Comparison of ENCODE assay signal across 9 mouse cellular contexts in genomic region chr8:124859466-124859865, GRCm38 (mm10). TPM values are rescaled to one million over a fixed set of nuclear protein-coding genes. Genes with fewer than 3 reads are reported as not detected.
DNase-seq lines count a peak whose midpoint lies in the region; ATAC-seq and TF ChIP-seq lines count a peak whose summit lies in the region.
"Had no signal": no experiment of that assay in that cellular context is flagged by ENCODE, and none has a peak within 500 bp of the region (broad histone marks: within the 10 kb centered on the region; RNA-seq: fewer than 3 reads in every experiment).

No protein-coding gene starts in this region.

- TF ChIP-seq POLR2A in brain, embryonic 14.5 days (IDR thresholded peaks at IDR 0.05; ENCODE audit: borderline replicate concordance, extremely low read depth, insufficient read depth, insufficient read length, poor library complexity, severe bottlenecking) = no peak

- no peak for DNase-seq in hindbrain, postnatal 0 days (ENCODE audit: low spot score)
- DNase-seq in hindbrain, embryonic 11.5 days (ENCODE audit: low spot score) = no peak
- peak; percentile 36 for DNase-seq in ES-E14 (ENCODE audit: low read depth, low spot score)
- DNase-seq in brain, embryonic 14.5 days (ENCODE audit: low read depth) = no peak
- no peak for DNase-seq in left cerebral cortex, postnatal 10 days (ENCODE audit: extremely low spot score in 1 of 2, low spot score in 2 of 2)
- no peak for DNase-seq in forebrain, embryonic 10.5 days (ENCODE audit: extremely low spot score, low spot score)
- no peak for DNase-seq in urinary bladder, postnatal 4 days (ENCODE audit: low spot score in 2 of 2)

- H3K4me2 ChIP-seq in hindbrain, postnatal 0 days (ENCODE audit: low read depth, low read length) = no peak overlapping the region
- no peak overlapping the region for H3K4me2 ChIP-seq in hindbrain, embryonic 11.5 days (replicated peaks; ENCODE audit: low read depth, low read length)

- no peaks in the 10 kb centered on the region for H3K27me3 ChIP-seq in hindbrain, postnatal 0 days (ENCODE audit: insufficient read depth, low read length)
- H3K27me3 ChIP-seq in hindbrain, embryonic 11.5 days (ENCODE audit: control insufficient read depth, insufficient read depth, low read length) = no peaks in the 10 kb centered on the region
- no peaks in the 10 kb centered on the region for H3K27me3 ChIP-seq in forebrain, embryonic 10.5 days (ENCODE audit: poor library complexity, severe bottlenecking)
- H3K27me3 ChIP-seq: megakaryocyte, embryonic 14.5 days had no signal

- no peak for ATAC-seq in hindbrain, postnatal 0 days
- no peak for ATAC-seq in hindbrain, embryonic 11.5 days (ENCODE audit: low FRiP score)
- ATAC-seq in megakaryocyte-erythroid progenitor cell, adult 5-6 weeks (replicated peaks; ENCODE audit: low FRiP score, low TSS enrichment, poor library complexity, severe bottlenecking) = 0 out of 2 replicates have a peak, but pooled peaks have one; percentile 44

- peaks cover 37% of the 10 kb centered on the region for H3K36me3 ChIP-seq in hindbrain, postnatal 0 days (ENCODE audit: insufficient read depth, low read length)
- H3K36me3 ChIP-seq in hindbrain, embryonic 11.5 days (ENCODE audit: control insufficient read depth, insufficient read depth, low read length) = peaks cover 18% of the 10 kb centered on the region; the same call in 1 of the 2 replicates
- peaks cover 30% of the 10 kb centered on the region for H3K36me3 ChIP-seq in ES-E14 (ENCODE audit: control insufficient read depth, insufficient read depth, low read length, poor library complexity, severe bottlenecking)
- peaks cover 70% of the 10 kb centered on the region for H3K36me3 ChIP-seq in forebrain, embryonic 10.5 days (replicated peaks)

- H3K4me3 ChIP-seq in hindbrain, postnatal 0 days (ENCODE audit: low read length) = no peak overlapping the region
- H3K4me3 ChIP-seq in hindbrain, embryonic 11.5 days (ENCODE audit: low read depth, low read length) = no peak overlapping the region
- no peak overlapping the region for H3K4me3 ChIP-seq in ES-E14 (ENCODE audit: insufficient read depth in 1 of 2, low read depth in 1 of 2, low read length in 2 of 2, poor library complexity in 1 of 2, severe bottlenecking in 1 of 2)
- no peak overlapping the region for H3K4me3 ChIP-seq in forebrain, embryonic 10.5 days

- peak; percentile 39 for TF ChIP-seq CTCF in hindbrain, postnatal 0 days (IDR thresholded peaks at IDR 0.05; ENCODE audit: low read depth)
- peak; percentile 36; the same call in 1 of the 2 replicates for TF ChIP-seq CTCF in brain, embryonic 14.5 days (IDR thresholded peaks at IDR 0.05; ENCODE audit: borderline replicate concordance, extremely low read depth, insufficient read depth, insufficient read length)

- H3K27ac ChIP-seq in hindbrain, postnatal 0 days = no peak overlapping the region
- H3K27ac ChIP-seq in hindbrain, embryonic 11.5 days (ENCODE audit: low read depth, low read length) = no peak overlapping the region
- no peak overlapping the region for H3K27ac ChIP-seq in ES-E14 (ENCODE audit: insufficient read depth, low read depth, low read length, poor library complexity, severe bottlenecking)
- H3K27ac ChIP-seq in forebrain, embryonic 10.5 days = no peak overlapping the region

- no peak overlapping the region for H3K9ac ChIP-seq in hindbrain, postnatal 0 days (replicated peaks; ENCODE audit: low read length)
- H3K9ac ChIP-seq in hindbrain, embryonic 11.5 days (ENCODE audit: low read depth, low read length) = no peak overlapping the region
- H3K9ac ChIP-seq in ES-E14 (ENCODE audit: insufficient read depth, low read depth, low read length, poor library complexity, severe bottlenecking) = no peak overlapping the region

- intact Hi-C loops in left cerebral cortex, postnatal 10 days (cut with DNase I) = no loop called here

- H3K9me3 ChIP-seq in hindbrain, postnatal 0 days (ENCODE audit: low read length) = 0 out of 2 replicates have a peak, but pooled peaks cover 3% of the 10 kb centered on the region
- no peaks in the 10 kb centered on the region for H3K9me3 ChIP-seq in hindbrain, embryonic 11.5 days (ENCODE audit: control insufficient read depth, low read length)
- H3K9me3 ChIP-seq in ES-E14 (ENCODE audit: control insufficient read depth, insufficient read depth, low read depth, low read length) = no peaks in the 10 kb centered on the region
- H3K9me3 ChIP-seq in forebrain, embryonic 10.5 days = peaks cover 21% of the 10 kb centered on the region

- in situ Hi-C loops in ES-E14 (cut with MboI; ENCODE audit: low sequenced_read_pairs in 2 of 2, unreplicated experiment in 2 of 2) = no loop called here

- peaks cover 4% of the 10 kb centered on the region; the same call in 1 of the 2 replicates for H3K4me1 ChIP-seq in hindbrain, postnatal 0 days (ENCODE audit: insufficient read depth, low read length)
- H3K4me1 ChIP-seq in hindbrain, embryonic 11.5 days (replicated peaks; ENCODE audit: control insufficient read depth, insufficient read depth, low read length) = 0 out of 2 replicates have a peak, but pooled peaks cover 3% of the 10 kb centered on the region
- peaks cover 0 to 5% of the 10 kb centered on the region in 2 experiments; a peak in 1 of 4 replicates for H3K4me1 ChIP-seq in ES-E14 (ENCODE audit: control insufficient read depth in 2 of 2, insufficient read depth in 2 of 2, low read length in 2 of 2, poor library complexity in 1 of 2)
- peaks cover 19% of the 10 kb centered on the region for H3K4me1 ChIP-seq in forebrain, embryonic 10.5 days

TF ChIP-seq in ES-E14, 5 proteins besides CTCF, POLR2A, EP300 and RAD21:
- no peak for TF ChIP-seq CHD2 (IDR thresholded peaks at IDR 0.05; ENCODE audit: low read depth, low read length)
- no peak for TF ChIP-seq HCFC1 (IDR thresholded peaks at IDR 0.05; ENCODE audit: borderline replicate concordance, insufficient read depth, low read length)
- no peak for TF ChIP-seq ZC3H11A (IDR thresholded peaks at IDR 0.05; ENCODE audit: borderline replicate concordance, low read depth, low read length)
- TF ChIP-seq MAFK (IDR thresholded peaks at IDR 0.05; ENCODE audit: insufficient read depth, low read depth, low read length) = no peak
- TF ChIP-seq ZNF384 (IDR thresholded peaks at IDR 0.05; ENCODE audit: low read depth, low read length) = no peak
TF ChIP-seq in ES-E14: peak in this region for 0.

RNA-seq across cellular contexts. Expression of gene Gnpat, which starts 3.4 kb away (rescaled TPM):
- 40.0 and 47.2 TPM in 2 replicates for total RNA-seq in hindbrain, postnatal 0 days (2014; rRNA removed)
- 53.5 and 55.8 TPM in 2 replicates for polyA plus RNA-seq in hindbrain, postnatal 0 days (2015; fragmentation: Nextera tagmentation; extraction: Ambion mirVana)
- 110 and 115 TPM in 2 replicates for polyA plus RNA-seq in hindbrain, embryonic 11.5 days (2014; fragmentation: Nextera tagmentation; extraction: Ambion mirVana)
- total RNA-seq in ES-E14 (2012; rRNA removed) = 102 and 136 TPM in 2 replicates
- polyA plus RNA-seq in brain, embryonic 14.5 days (2012; rRNA removed) = 81.7 and 84.6 TPM in 2 replicates
- 96.0 and 98.2 TPM in 2 replicates for total RNA-seq in megakaryocyte-erythroid progenitor cell, adult 5-6 weeks (2014; fragmentation: Nextera tagmentation)
- total RNA-seq in megakaryocyte-erythroid progenitor cell, adult 5-6 weeks (2017) = 51.5 and 55.6 TPM in 2 replicates
- total RNA-seq in left cerebral cortex, postnatal 10 days (2021) = 10 to 100 TPM; 56.6 to 61.4 TPM
- 156 and 157 TPM in 2 replicates for polyA plus RNA-seq in forebrain, embryonic 10.5 days (2016; fragmentation: Nextera tagmentation; extraction: Ambion mirVana)

RNA-seq across cellular contexts. Expression of gene 2810004N23Rik, which starts 3.5 kb away (rescaled TPM):
- 22.8 and 26.6 TPM in 2 replicates for total RNA-seq in hindbrain, postnatal 0 days (2014; rRNA removed)
- 21.4 and 21.8 TPM in 2 replicates for polyA plus RNA-seq in hindbrain, postnatal 0 days (2015; fragmentation: Nextera tagmentation; extraction: Ambion mirVana)
- polyA plus RNA-seq in hindbrain, embryonic 11.5 days (2014; fragmentation: Nextera tagmentation; extraction: Ambion mirVana) = 38.8 and 41.6 TPM in 2 replicates
- 71.5 and 83.6 TPM in 2 replicates for total RNA-seq in ES-E14 (2012; rRNA removed)
- polyA plus RNA-seq in brain, embryonic 14.5 days (2012; rRNA removed) = 22.6 and 23.7 TPM in 2 replicates
- total RNA-seq in megakaryocyte-erythroid progenitor cell, adult 5-6 weeks (2014; fragmentation: Nextera tagmentation) = 55.2 and 62.5 TPM in 2 replicates
- 88.0 and 94.9 TPM in 2 replicates for total RNA-seq in megakaryocyte-erythroid progenitor cell, adult 5-6 weeks (2017)
- total RNA-seq in left cerebral cortex, postnatal 10 days (2021) = 10 to 100 TPM; 21.3 to 21.9 TPM
- polyA plus RNA-seq in forebrain, embryonic 10.5 days (2016; fragmentation: Nextera tagmentation; extraction: Ambion mirVana) = 81.0 and 83.7 TPM in 2 replicates

RNA-seq across cellular contexts. Expression of gene Exoc8, which starts 38.0 kb away (rescaled TPM):
- 28.3 and 36.8 TPM in 2 replicates for total RNA-seq in hindbrain, postnatal 0 days (2014; rRNA removed)
- polyA plus RNA-seq in hindbrain, postnatal 0 days (2015; fragmentation: Nextera tagmentation; extraction: Ambion mirVana) = 10.8 and 10.9 TPM in 2 replicates
- polyA plus RNA-seq in hindbrain, embryonic 11.5 days (2014; fragmentation: Nextera tagmentation; extraction: Ambion mirVana) = 6.7 and 8.7 TPM in 2 replicates
- total RNA-seq in ES-E14 (2012; rRNA removed) = 12.8 and 16.8 TPM in 2 replicates
- polyA plus RNA-seq in brain, embryonic 14.5 days (2012; rRNA removed) = 10.3 and 15.2 TPM in 2 replicates
- 10.5 and 12.0 TPM in 2 replicates for total RNA-seq in megakaryocyte-erythroid progenitor cell, adult 5-6 weeks (2014; fragmentation: Nextera tagmentation)
- total RNA-seq in megakaryocyte-erythroid progenitor cell, adult 5-6 weeks (2017) = 11.8 and 14.8 TPM in 2 replicates
- total RNA-seq in left cerebral cortex, postnatal 10 days (2021) = 10 to 100 TPM; 35.7 to 37.0 TPM
- polyA plus RNA-seq in forebrain, embryonic 10.5 days (2016; fragmentation: Nextera tagmentation; extraction: Ambion mirVana) = 8.3 and 8.5 TPM in 2 replicates

RNA-seq across cellular contexts. Expression of gene Sprtn, which starts 38.2 kb away (rescaled TPM):
- 10.6 and 11.6 TPM in 2 replicates for total RNA-seq in hindbrain, postnatal 0 days (2014; rRNA removed)
- 5.8 and 6.0 TPM in 2 replicates for polyA plus RNA-seq in hindbrain, postnatal 0 days (2015; fragmentation: Nextera tagmentation; extraction: Ambion mirVana)
- 9.6 and 12.3 TPM in 2 replicates for polyA plus RNA-seq in hindbrain, embryonic 11.5 days (2014; fragmentation: Nextera tagmentation; extraction: Ambion mirVana)
- 10.7 and 16.8 TPM in 2 replicates for total RNA-seq in ES-E14 (2012; rRNA removed)
- 20.0 and 20.3 TPM in 2 replicates for polyA plus RNA-seq in brain, embryonic 14.5 days (2012; rRNA removed)
- total RNA-seq in megakaryocyte-erythroid progenitor cell, adult 5-6 weeks (2014; fragmentation: Nextera tagmentation) = 21.6 and 29.3 TPM in 2 replicates
- 21.5 and 21.7 TPM in 2 replicates for total RNA-seq in megakaryocyte-erythroid progenitor cell, adult 5-6 weeks (2017)
- 10 to 100 TPM; 14.7 to 15.6 TPM for total RNA-seq in left cerebral cortex, postnatal 10 days (2021)
- polyA plus RNA-seq in forebrain, embryonic 10.5 days (2016; fragmentation: Nextera tagmentation; extraction: Ambion mirVana) = 8.8 and 10.0 TPM in 2 replicates
